Mouse (Mus musculus) naive thymus-derived CD4-positive, alpha-beta T cell, adult 2 months (primary cell): ENCODE measurements at regions not wholly inside any gene's neighbourhood (a gene's known extent, or its start where the extent isn't known, plus 50 kb on each side); places are given as distances from the start of the nearest gene placed in this dataset.

Experiments used
- DNase-seq: peaks from one replicate; pipeline ENCODE4 v3.0.0-alpha.2; 2011; ENCODE audit warnings: low read depth

DNA sequence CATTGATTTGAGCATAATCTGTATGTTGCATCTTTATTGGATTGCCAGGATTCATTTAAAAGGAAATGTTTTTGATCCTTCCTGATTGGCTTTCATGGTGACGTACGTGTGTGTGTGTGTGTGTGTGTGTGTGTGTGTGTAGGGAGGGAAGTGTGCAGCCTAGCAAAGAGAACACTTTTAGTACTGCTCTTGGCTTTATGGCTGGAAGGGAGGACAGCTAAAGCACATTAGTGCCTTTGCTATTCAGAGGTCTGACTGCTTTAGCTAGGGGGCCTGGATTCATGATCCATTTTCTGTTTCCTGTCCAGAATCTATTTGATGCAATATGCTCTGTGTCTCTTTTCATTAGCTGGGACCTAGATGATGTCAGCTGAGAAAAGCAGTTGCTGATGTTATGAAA is 155.6 kb upstream of the Itga1 start:
- DNase-seq, result no peak

DNA sequence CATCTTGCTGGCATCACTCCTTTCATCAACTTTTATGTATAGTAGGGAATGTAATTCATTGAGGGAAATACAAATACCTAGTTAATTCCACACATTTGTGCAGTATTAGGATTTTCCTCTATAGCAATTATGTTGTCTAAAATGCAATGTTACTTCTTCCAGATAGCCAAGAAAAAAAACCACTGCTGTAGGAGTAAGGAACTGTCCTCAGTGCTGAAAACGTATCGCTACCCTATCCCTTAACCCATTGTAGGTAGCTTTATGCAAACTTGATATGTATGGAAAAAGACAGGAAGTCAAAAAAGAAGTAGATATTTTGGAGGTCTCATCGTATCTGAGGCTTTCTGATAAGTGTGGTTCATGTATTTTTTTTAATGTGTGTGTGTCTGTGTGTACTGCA is 150.8 kb upstream of the Itga1 start:
- no peak for DNase-seq

- no peak for DNase-seq
Measured at GRCm38 (mm10) chr13:115231981-115232380, 130.2 kb upstream of the Itga1 start.

DNA sequence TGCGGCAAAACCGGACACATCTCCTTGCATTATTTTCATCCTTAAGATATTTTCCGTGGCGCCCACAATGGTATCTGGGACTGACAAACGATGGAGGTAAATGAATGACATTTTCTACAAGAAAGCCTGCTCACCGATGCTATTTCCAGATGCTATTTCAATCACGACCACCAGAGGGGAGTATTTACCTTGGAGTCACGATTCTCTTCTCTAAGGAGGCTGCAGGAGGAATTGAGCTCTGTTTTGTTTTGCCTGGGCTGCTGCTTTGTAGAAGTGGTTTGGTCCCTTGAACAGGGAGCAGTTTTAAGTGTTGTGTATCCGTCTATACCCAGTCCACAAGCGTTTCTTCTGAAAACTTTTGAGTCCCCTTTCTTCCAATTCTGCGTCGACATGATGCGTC is 128.7 kb upstream of the Itga1 start:
- peak; percentile 33 for DNase-seq

- DNase-seq, result no peak
Measured at GRCm38 (mm10) chr13:115226824-115227223, 125.1 kb upstream of the Itga1 start.

DNA sequence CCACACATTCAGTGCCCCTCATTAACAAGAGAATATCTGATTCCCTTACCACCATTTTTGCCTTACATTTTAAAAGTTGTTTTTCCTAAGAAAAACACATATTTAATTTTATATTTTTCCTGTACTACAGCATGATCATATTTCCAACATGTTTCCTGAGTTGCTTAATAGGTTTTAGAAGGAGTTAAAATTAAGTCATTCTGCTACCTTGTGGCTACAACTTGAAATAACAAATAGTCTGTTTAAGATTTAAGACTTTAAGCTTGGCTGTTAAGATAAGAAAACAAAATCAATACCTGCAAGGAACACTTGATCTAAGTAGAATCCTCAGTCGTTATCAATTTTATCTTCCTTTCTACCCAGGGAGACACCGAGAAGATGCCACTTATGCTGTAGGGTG is 117.9 kb upstream of the Itga1 start:
- DNase-seq, result no peak

DNA sequence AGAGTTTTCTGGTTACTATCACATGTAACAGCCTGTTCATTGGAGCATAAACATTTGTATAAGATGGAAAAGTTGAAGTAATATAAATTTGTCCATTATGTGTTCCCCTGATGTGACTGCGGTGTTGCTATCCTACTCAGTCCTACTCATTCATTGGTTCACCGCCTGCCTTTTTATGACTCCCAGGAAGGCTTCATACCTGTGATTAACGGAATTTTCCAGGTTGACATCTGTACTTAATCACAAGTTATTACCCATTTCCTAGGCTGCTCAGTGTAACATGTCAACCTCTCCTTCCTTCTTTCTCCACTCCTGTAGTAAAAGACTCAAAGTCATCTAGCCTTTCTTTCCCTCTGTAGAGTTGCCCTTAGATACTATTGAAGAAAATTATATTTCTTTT is 109.5 kb upstream of the Itga1 start:
- no peak for DNase-seq

- no peak for DNase-seq
Measured at GRCm38 (mm10) chr13:115210643-115211208, 109.0 kb upstream of the Itga1 start.

GRCm38 (mm10) chr13:115209402-115210192 is 107.8 kb upstream of the Itga1 start:
- no peak for DNase-seq

DNA sequence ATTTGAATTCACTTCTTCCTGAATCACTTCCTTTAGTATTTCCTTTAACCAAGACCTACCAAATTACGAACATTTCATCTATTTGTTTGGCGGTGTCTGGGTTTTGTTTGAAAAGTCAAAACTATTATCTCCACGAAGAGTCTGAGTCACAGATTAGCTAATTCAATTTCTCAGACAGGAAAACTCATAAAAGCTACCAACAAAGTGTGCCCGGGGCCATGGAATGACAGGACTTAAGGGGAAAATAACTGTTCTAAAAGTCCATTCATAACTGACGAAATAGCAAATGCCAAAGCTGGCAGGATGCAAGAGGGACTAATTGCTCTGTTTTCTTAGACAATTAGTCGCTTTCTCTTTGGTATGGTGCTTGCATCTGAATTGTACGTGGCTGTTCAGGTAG is 105.0 kb upstream of the Itga1 start:
- DNase-seq, result no peak

GRCm38 (mm10) chr13:115199166-115199565 is 97.4 kb upstream of the Itga1 start:
- DNase-seq, result no peak

GRCm38 (mm10) chr13:115188066-115188465 is 86.3 kb upstream of the Itga1 start:
- DNase-seq, result no peak

DNA sequence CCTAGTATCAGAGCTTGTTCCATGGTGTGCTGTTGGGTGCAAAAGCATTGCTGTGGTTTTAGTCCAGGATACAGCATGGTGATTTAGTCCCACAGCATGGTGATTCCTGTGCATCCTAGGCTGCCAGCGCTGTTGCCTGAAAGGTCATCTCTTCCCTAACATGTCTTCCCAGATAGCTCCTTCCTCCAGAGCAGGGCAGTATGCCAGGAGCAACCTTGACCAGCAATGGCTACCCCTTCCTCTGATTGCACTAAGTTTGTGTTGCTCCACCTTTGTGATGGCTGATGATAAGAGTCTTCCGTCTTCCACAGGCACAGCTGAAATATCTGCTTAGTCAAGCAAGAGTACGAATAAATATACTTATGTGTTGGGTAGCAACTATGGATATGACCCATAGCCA is 85.6 kb upstream of the Itga1 start:
- no peak for DNase-seq

- no peak for DNase-seq
Measured at GRCm38 (mm10) chr13:115182211-115182870, 80.6 kb upstream of the Itga1 start.

GRCm38 (mm10) chr13:115178175-115178917 is 76.6 kb upstream of the Itga1 start:
- DNase-seq, result no peak

DNA sequence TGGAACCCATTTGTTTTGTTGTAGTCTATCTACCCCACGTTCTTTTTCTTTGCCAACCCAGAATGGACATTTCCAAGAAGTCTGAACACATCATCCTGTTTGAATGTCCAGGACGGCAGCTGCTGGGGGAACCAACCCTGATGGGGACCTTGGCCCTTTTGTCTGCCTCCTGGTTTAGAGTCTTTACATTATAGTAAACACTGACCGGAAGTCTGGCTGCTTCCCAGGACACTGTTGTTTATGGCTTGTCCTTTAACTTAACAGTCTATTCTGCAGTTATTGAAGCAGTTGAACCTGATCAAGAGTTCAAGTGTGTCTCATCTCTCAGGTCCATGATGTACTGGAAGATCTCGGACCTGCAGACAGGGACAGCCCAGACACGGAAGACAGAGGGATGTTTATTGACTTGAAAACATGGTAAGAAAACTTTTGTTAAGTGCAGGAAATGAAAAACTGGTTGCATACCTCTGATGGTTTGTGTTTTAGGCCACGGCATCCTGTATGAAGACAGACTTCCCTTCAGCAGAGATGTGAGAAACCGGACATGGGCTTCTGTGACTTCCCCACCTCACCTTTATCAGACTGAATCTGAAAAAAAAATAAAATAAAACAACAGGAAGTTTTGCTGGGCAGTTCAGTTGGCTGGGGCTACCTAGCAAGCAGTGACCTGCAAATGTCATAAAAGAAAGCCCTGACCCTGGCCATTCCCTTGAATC is 69.7 kb upstream of the Itga1 start:
- no peak for DNase-seq

- no peak for DNase-seq
Measured at GRCm38 (mm10) chr13:115165981-115166380, 64.2 kb upstream of the Itga1 start.

- no peak for DNase-seq
Measured at GRCm38 (mm10) chr13:115162689-115163413, 61.1 kb upstream of the Itga1 start.

DNA sequence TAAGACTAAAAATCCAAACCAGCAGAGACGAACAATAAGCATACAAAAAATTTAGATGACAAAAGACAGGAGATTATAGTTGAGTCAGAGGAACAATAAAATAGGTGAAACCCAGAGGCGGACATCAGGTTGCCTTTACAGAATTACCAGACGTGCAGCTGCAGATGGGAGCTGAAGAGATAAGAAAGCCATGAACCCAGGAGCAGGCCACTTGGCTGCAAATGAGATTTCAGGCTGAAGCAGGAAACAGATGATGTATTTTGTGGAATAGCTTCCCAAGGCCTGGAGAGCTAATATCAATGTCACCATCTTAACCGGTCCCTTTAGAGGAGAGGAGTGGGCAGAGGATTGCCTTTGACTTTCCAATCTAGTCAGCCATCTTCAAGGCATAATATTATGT is 57.6 kb upstream of the Itga1 start:
- no peak for DNase-seq
